Mouse (Mus musculus): ENCODE measurements around the gene Dppa3.

The Dppa3 gene

DNA sequence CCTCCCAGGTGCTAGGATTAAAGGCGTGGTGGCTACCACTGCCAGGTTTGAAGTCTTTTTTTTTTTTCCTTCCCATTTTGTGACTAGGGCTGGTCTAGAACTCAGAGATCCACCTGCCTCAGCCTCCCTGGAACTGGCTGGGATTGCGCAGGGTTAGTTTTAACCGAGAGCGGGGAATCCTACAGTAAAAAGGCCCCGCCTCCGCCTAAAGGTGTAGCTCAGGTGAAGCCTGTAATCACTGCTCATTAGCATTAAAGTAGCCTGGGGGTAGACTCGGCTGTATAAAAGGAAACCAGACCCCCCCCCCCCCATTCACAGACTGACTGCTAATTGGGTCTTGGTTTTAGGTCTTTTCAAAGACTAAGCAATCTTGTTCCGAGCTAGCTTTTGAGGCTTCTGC lies at the start of gene Dppa3:
Dppa3 (plus strand) TSS at position 301 of the 400 bp plus-strand sequence.
- in situ Hi-C loops (cut with MboI, MseI), result no loop called here

DNA sequence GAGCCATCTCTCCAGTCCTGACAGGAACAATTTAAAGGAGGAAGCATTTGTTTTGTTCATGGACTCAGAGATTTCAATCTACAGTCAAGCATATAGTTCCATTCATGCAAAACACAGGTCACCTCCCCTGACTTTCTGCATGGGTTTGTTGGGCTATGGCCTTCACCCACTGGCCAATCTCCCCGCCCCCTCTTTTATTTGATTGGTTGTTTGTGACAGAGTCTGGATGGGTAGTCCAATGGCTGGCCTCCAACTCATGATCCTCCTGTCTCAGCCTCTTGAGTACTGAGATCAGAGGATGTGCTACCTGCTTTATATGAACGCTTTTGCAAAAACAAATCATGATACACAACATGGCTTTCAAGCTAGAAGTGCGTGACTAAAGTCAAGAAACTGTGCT lies 49.2 kb upstream of the Dppa3 start:
- in situ Hi-C loops (cut with MboI, MseI), result no loop called here

DNA sequence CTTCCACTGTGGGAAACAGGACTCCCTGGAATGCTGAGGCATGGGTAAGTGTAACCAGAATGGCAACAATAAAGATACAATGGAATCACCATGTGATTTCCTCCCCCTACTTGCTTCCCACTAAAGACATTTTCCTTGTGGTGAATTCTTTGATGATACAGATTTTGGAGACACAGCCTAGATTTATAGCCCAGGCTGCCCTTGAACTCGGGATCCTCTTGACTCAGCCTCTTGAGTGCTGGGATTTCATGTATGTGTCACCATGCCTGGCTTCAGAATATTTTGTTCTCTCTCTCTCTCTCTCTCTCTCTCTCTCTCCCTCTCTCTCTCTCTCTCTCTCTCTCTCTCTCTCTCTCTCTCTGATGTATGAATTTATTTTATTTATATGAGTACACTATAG lies 47.1 kb upstream of the Dppa3 start:
- in situ Hi-C loops (cut with MboI, MseI), result no loop called here

DNA sequence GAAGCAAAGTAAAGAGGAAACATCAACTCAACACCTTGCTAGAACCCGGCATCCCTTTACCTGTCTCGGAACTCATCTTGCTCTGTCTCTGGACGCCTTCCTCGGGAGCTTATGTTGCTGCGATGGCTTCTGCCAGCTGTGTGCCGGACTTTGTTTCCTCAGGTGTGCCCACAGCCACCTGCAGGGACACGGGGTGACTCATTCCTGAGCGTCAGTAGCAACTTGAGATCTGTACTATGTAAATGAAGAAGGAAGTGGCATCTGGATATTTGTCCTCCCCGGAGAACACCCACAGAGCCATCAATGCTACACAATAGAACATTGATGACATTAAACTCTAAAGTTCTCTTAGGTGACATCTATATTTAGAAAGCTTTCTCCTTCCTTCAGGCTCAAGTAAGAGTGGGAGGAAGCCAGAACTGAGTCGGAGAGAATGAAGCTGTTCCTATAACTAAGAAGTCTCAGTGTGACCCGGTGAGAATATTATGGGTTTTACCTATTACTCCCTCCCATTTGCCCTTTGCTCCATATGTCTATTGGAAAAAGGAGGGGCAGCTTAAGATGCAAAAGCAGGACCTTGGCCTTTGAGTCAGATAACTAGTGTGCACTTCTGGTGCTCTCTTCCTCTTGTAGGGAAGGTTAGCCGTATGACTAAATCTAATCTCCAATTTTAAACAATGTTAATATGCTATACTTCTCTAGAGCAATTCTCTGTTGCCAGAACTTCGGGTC lies 35.0 kb upstream of the Dppa3 start:
- in situ Hi-C loops (cut with MboI, MseI), result no loop called here

DNA sequence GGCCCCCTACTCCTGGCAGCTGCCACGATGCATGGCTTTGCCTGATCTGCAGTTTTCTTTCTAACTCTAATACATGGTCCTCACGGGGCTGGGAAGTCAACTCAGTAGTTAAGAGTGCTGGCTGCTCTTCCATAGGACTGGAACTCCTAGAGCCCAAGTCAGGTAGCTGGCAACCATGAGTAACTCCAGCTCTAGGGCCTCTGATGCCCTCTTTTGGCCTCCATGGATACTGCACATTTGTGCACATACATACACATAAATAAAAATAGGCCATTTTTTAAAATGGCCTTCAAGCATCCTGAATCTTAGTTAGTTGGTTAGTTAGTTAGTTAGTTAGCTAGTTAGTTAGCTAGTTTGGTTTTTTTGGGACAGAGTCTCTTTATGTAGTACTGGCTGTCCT lies 33.3 kb upstream of the Dppa3 start:
- in situ Hi-C loops (cut with MboI, MseI), result no loop called here

DNA sequence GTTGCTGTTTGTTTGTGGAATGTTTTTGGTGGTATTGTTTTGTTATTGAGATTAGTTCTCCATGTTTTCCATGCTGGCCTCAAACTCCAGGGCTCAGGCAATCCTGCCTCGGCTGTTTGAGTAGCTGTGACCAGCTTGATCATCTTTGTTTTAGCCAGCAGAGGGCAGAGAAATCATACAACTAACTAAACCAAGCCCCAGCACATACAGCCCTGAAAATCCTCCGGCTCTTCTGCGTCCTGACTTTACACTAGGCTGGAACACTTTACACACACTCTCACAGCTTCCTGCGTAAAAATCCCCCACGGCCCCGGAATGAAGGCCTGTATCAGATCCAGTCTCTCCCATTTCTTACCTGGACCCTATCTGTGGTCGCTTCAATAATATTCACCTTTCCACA lies 30.6 kb upstream of the Dppa3 start:
- in situ Hi-C loops (cut with MboI, MseI), result no loop called here

DNA sequence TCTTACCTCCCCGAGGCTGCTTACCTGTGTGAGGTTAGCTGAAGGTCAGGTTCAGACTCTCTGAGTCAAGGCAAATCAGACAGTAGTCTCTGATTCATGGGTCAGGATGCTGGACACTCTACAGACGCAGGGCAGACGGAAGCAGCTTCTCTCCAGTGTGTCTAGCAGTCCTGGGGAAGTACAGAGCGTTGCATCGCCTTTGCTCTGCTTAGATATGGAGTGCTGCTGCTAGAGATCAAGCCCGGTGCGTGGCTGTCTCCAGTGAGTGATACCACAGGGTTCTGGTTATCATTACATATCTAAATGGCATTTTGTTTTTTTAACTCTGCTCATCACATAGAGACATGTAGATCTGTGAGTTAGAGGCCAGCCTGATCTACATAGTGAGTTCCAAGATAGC lies 29.6 kb upstream of the Dppa3 start:
- in situ Hi-C loops (cut with MboI, MseI), result no loop called here

DNA sequence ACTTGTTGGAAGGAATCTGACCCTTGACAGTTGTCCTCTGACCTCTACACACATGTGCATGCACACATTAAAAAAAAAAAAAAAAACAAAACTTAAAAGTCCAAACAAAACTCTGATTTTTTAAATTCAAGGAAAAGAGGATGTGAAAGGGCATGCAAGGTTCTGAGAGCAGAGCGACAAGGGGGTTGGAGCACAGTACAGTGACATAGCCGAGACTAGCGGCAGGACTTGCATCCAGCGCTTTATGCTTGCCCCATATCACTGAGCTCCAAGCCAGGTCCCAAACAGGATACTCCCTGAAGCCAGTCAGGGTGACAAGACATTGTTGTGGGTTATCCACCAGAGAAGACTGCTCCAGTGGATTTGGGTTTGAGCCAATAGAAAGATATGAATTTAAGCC lies 28.2 kb upstream of the Dppa3 start:
- in situ Hi-C loops (cut with MboI, MseI), result no loop called here

DNA sequence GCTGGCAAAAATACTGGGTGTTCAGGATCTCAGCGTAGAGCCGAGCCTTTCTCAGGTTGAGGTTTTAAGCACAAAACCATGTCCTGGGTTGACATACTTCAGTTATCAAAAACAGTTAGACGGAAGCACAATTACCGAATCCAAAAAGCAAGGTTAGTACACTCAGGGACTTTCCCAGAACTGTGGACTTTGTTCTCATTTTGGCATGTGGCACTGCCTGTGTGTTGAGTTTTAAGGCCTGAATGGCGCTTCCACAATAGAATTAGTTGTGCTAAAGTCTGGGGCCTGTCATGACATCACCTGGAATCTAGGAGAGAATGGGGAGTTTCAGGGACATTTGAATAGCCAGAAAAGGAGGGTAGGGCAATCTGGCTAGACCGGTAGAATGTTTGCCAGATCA lies 27.8 kb upstream of the Dppa3 start:
- in situ Hi-C loops (cut with MboI, MseI), result no loop called here

DNA sequence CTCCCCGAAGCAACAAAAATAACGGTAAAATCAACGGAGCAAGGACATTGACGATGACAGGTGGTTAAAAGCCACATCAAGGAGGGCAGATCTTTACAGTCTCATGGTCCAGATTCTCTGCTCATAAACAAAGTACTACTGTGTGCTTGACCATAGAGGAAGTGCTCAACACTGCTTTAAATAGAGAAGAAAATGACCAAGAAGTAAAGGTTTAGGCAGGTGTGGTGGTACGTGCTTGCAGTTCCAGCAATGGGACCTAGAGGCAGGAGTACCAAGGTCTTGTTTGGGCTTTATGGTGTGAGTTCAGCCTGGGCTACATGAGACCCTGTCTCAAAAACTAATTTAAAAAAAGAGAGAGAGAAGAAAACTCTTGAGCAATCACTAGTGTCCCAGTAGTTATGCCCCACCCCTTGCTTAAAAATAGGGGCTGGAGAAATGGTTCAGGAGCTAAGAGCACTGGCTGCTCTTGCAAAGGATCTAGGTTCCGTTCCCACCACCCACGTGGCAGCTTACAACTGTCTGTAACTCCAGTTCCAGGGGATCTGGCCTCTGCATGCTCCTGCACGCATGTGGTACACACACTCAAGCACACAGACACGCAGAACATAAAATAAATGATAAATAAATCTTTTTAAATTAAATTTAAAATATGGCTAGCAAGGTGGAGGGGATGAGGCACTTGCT lies 27.0 kb upstream of the Dppa3 start:
- in situ Hi-C loops (cut with MboI, MseI), result no loop called here

DNA sequence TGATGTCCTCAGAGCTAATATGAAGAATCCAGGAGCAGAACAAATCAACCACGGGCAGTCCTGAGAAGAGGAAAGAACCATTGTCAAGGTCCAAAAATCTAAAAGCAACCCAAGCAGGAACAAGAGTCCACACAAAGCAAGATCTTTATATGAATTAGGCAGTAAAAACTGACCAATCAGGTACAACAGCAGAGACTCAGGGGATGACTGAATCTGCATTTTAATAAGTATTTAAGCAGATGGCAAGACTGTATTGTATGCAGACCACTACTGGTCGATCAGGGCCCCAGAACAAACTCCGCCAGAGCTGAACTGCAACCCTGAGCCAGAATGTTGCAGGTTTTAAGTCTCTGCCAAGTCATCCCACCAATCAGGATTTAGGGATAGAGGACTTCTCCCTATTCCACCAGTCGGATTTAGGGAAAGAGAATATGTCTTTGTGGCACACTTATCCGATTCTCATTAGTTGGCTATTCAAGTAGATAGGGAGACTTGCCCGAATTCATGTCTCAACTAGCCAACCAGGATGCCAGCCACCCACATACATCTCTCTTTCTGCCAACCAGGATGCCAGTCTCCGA lies 26.1 kb upstream of the Dppa3 start:
- in situ Hi-C loops (cut with MboI, MseI), result no loop called here

DNA sequence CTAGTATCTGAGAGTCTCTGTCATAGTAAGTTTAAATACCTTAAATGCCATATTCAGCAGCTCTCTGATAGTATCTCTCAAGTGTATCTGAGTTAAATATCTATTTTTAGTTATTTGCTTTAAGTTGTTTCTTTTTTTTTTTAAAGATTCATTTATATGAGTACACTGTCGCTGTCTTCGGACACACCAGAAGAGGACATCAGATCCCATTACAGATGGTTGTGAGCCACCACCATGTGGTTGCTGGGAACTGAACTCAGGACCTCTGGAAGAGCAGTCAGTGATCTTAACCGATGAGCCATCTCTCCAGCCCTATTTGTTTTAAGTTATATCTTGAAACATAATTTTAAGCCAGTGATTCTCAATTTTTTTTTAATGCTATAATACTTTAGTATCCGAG lies 25.2 kb upstream of the Dppa3 start:
- in situ Hi-C loops (cut with MboI, MseI), result no loop called here

DNA sequence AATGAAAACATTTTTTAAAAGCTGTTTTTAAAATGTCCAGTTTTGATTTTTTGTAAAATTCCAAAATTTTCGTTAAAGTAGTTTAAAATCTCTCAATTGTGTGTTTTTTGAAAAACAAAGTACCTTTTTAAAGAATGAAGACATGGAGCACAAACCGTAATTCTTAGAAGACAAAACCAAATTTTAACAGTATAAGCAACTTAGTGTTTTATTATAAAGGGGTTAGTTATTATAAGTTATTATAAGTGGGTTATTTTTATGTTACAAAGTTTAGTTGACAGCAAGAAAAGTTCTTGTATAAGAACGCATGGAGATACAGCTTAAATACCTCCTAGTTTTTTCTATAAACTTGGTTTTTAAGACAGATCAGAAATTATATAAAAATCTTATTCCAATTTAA lies 24.6 kb upstream of the Dppa3 start:
- in situ Hi-C loops (cut with MboI, MseI), result no loop called here

DNA sequence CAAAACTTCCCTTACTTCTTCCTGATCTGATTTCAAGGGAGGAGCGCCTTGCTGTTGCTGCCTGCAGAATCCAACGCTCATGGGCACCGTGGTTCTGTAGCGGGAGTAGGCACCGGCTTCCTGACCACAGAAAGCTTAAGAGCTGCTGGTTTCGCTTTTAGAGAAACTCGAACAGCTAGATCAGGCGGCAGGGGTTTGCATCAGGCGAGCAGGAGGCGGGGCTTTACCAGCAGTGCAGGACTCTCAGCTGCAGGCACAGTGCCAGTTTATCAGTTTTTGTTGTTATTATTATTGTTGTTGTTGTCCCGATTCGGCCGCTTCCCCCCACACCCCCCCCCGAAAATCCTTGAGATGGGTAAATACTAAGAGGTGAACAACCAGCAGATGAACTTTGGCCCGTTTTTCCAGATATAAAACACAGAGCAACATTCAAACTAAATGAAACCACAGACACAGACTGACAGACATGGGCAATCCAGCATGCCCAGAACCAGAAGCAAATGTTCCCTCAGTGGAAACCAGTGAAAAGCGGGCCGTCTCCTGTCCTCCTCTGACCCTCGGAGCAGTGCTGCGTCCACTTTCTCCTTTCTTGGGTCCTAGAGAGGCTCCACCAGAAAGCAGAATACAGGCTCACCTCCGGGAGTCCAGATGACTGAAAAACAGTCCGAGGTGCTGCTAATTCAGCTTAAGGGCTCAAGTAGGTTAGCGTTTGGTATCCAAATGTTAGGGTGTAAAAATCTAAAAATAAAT lies 23.8 kb upstream of the Dppa3 start, which contains the start of gene Apobec1:
Apobec1 (minus strand) TSS at position 203 of the 750 bp plus-strand sequence.
- in situ Hi-C loops (cut with MboI, MseI), result no loop called here

DNA sequence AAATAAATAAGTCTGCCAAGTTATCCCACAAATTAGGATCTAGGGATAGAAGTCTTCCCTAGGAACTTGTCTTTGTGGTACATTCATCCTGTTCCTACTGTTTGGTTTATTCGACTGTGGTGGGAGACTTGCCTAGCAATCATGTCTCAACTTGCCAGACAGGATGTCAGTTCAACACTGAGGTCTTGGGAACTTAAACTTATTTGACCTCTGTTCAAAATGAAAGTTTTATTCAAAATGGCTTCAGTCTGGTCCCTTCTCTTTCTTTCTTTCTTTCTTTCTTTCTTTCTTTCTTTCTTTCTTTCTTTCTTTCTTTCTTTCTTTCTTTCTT lies 23.3 kb upstream of the Dppa3 start:
- in situ Hi-C loops (cut with MboI, MseI), result no loop called here

DNA sequence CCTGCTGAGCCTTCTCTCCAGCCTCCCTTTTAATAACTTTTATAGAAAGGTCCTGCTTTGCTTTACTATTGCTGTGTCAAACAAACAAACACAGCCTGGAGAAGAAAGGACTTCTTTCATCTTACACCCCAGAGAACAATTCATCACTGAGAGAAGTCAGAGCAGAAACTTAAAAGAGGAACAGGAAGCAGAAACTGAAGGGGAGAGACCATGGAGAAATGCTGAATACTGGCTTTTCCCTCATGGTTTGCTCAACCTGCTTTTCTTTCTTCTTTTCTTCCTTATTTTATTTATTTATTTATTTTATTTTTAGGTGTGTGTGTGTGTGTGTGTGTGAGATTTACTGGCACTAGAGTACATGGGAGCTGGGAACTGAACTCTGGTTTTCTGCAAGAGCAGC lies 21.9 kb upstream of the Dppa3 start:
- in situ Hi-C loops (cut with MboI, MseI), result no loop called here

DNA sequence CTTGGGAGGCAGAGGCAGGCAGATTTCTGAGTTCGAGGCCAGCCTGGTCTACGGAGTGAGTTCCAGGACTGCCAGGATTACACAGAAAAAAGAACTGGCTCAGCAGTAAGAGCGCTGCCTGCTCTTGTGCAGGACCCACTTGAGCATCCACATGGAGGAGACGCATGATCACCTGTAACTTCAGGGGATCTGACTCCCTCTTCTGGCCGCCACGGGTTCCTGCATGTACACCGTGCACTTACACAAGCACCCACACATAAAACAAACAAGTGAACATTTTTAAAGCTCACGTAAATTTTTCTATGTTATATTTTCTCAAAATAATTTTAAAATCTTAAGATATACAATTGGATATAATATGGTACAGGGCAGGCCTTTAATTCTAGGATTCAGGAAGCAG lies 20.7 kb upstream of the Dppa3 start:
- in situ Hi-C loops (cut with MboI, MseI), result no loop called here

DNA sequence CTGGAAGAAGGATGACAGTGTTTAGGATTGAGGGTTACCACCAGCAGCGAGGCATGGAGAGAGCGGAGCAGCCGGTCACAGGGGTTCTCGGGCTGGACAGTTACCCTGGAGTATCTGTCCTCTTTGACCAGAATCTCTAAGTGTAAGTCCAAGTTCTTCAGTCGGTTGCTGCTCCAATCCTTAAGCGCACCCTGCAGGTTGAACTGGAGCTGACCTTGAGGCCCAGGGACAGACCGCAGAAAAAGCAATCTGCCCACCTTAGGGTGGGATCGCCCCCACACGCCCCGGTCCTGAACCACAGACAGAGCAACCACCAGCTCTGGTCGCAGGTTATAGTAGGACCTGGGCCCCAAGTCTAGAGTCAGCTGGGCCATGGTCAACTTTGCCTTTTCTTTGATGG lies 19.5 kb upstream of the Dppa3 start:
- in situ Hi-C loops (cut with MboI, MseI), result no loop called here

DNA sequence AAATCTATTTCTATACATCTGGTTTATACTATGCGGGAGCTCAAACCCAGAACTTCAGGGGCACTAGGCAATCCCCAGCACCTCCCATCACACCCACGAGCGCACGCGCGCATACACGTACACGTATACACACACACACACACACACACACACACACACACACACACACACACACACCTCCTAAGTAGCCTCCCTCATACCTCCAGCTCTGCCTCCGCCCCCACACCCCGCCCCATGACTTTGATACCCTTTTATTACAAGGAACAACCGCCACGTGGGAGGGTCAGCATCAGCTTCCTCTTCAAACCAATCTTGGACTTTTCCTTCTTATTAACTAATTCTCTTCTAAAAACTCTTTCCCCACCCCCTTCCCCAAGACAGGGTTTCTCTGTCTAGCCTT lies 18.5 kb upstream of the Dppa3 start:
- in situ Hi-C loops (cut with MboI, MseI), result no loop called here

DNA sequence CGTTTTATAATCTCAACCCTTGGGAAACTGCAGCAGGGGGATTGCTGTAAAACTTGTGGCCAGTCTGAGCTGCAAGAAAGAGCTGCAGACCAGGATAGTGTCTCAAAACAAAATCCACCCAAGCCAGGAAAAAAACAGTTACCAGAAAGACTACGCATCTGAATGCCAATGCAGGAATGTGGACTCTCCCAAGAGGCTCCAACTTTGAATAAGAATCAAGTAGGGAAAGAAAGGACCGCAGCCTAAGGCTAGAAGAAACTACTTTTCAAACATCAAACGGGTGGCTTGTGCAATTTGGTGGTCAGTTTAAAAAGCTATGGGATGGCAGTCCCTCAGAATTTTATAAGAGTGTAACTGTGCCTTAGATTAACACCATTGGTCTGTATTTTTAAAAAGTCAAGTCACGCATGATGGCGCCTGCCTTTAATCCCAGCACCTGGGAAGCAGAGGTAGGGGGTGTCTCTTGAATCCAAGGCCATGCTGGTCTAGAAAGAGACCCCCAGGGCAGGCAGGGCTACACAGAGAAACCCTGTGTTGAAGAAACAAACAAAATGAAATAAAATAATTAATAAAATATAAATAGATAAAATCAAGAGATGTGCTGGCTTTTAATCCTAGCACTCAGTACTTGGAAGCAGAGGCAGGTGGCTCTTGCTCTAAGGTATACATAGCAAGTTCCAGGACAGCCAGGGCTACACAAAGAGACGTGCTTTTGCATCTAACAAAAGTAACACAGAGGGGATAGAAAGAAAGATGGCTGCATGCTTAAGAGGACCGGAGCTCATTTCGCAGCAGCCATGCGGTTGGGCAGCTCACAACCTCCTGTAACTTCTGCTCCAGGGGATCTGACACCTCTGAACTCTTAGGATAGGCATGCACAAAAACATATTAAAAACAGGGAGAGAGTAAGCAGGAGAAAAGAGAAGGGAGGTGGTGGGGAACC lies 17.5 kb upstream of the Dppa3 start:
- in situ Hi-C loops (cut with MboI, MseI), result no loop called here

DNA sequence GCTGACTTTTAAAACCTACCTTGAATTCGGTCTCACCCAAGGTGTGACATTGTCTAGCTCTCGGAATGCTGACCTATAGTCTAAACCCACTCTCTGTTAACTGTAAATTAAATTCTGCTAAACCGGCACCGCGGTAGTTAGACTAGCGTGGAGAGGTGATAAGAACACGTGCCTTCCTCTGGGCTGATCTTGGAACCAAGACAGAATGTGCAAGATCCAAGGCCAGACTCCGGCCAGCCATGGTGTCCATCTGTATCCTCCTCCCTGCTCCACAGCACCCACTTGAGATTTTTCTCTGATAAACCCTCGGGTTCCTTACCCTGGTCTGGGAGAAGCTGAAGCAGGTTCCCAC lies 16.9 kb upstream of the Dppa3 start:
- in situ Hi-C loops (cut with MboI, MseI), result no loop called here

DNA sequence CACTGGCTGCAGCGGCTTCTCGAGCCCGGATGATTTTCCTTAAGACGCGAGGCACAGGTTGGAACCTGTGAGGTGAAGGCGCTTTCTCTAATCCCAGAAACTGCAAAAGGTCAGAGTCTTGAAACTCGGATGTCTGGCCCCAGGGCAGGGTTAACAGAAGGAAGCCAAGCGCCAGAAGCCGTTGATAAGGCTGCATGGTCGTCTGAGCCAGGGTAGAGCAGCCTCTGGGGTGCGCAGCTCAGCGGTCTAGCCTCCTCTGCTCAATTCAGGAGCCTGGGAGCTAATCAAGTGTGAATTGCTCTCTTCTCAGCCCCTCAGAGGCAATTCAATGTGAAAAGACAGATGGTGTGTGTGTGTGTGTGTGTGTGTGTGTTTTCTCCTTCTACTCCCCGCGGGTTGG lies 16.4 kb upstream of the Dppa3 start, which contains the start of gene Gdf3:
Gdf3 (minus strand) TSS at position 317 of the 400 bp plus-strand sequence.
- in situ Hi-C loops (cut with MboI, MseI), result no loop called here
